8 mouse cellular contexts compared by ENCODE assay signal in genomic region chr5:72855685-72856124, GRCm38 (mm10). TPM values are rescaled to one million over a fixed set of nuclear protein-coding genes. Genes with fewer than 3 reads are reported as not detected.
DNase-seq lines count a peak whose midpoint lies in the region; TF ChIP-seq lines count a peak whose summit lies in the region.
"Had no signal": no experiment of that assay in that cellular context is flagged by ENCODE, and none has a peak within 500 bp of the region (broad histone marks: within the 10 kb centered on the region; RNA-seq: fewer than 3 reads in every experiment).

No protein-coding gene starts in this region.

- DNase-seq in adrenal gland, adult 8-10 months, result peak; percentile 76
- peak; percentile 87 to 95 for DNase-seq in cerebellum, postnatal 14 days
- DNase-seq in heart, adult 2 months, result peak; percentile 88 to 89
- peak; percentile 31 to 54 for DNase-seq in kidney, adult 8-10 months
- DNase-seq in left cerebral cortex, postnatal 36 days (ENCODE audit: low spot score in 2 of 2), result peak; percentile 78 to 81
- DNase-seq in spleen, postnatal 14 days (ENCODE audit: low spot score in 2 of 2), result no peak

- TF ChIP-seq CTCF in heart, adult 2 months (IDR thresholded peaks at IDR 0.05), result no peak
- TF ChIP-seq CTCF in olfactory bulb, adult 2 months (IDR thresholded peaks at IDR 0.05; ENCODE audit: insufficient read depth, low read depth, low read length), result no peak

- no peaks in the 10 kb centered on the region for H3K79me2 ChIP-seq in heart, adult 2 months (replicated peaks; ENCODE audit: control insufficient read depth, insufficient read depth, low read length)

- TF ChIP-seq POLR2A in heart, adult 2 months (IDR thresholded peaks at IDR 0.05; ENCODE audit: insufficient read depth, low read depth, low read length), result no peak
- TF ChIP-seq POLR2A in olfactory bulb, adult 2 months (IDR thresholded peaks at IDR 0.05; ENCODE audit: insufficient read depth, low read depth, low read length), result no peak

- intact Hi-C loops in heart, adult 2 months (cut with DNase I), result no loop called here
- intact Hi-C loops in left cerebral cortex, postnatal 36 days (cut with DNase I), result no loop called here

- H3K4me3 ChIP-seq in heart, adult 2 months, result no peak overlapping the region
- no peak overlapping the region for H3K4me3 ChIP-seq in olfactory bulb, adult 2 months (ENCODE audit: insufficient read depth, low read depth, low read length)
- H3K4me3 ChIP-seq: erythroblast, embryonic 14.5 days had no signal

- peaks cover 22% of the 10 kb centered on the region for H3K4me1 ChIP-seq in heart, adult 2 months (ENCODE audit: control insufficient read depth, insufficient read depth, low read length)
- peaks cover 19% of the 10 kb centered on the region for H3K4me1 ChIP-seq in olfactory bulb, adult 2 months (ENCODE audit: control insufficient read depth, insufficient read depth, low read length)

- H3K27me3 ChIP-seq in heart, adult 2 months (ENCODE audit: control insufficient read depth, insufficient read depth, low read length), result no peaks in the 10 kb centered on the region

- peak overlapping the region; percentile 32; the same call in 1 of the 2 replicates for H3K27ac ChIP-seq in heart, adult 2 months
- peak overlapping the region; percentile 57; the same call in 1 of the 2 replicates for H3K27ac ChIP-seq in olfactory bulb, adult 2 months (ENCODE audit: insufficient read depth, low read depth, low read length)

- 0% methylated on average over 3 of the region's 3 CpGs for WGBS in heart, adult 2 months
- 7% methylated on average over 3 of the region's 3 CpGs for WGBS in olfactory bulb, adult 2 months

- TF ChIP-seq EP300 in heart, adult 2 months (IDR thresholded peaks at IDR 0.05; ENCODE audit: insufficient read depth, low read depth, low read length), result peak; percentile 86

- H3K9ac ChIP-seq in heart, adult 2 months (ENCODE audit: low read depth, low read length), result no peak overlapping the region

- 0 out of 2 replicates have a peak, but pooled peaks cover 3% of the 10 kb centered on the region for H3K36me3 ChIP-seq in heart, adult 2 months (ENCODE audit: control insufficient read depth, insufficient read depth, low read length)

RNA-seq across cellular contexts. Expression of gene Tec, which starts 12.6 kb away (rescaled TPM):
- 1 to 10 TPM; 2.0 to 3.8 (median 3.2) TPM for total RNA-seq in adrenal gland, adult 8-10 months (2022)
- total RNA-seq in heart, adult 2 months (2021), result 10 to 100 TPM; 12.8 to 13.8 TPM
- polyA plus RNA-seq in heart, adult 2 months (2012; rRNA removed), result 5.7 and 9.3 TPM in 2 replicates
- 1 to 10 TPM; 4.2 to 4.8 TPM for total RNA-seq in left cerebral cortex, postnatal 36 days (2021)
- not detected in 2 replicates for polyA plus RNA-seq in olfactory bulb, adult 2 months (2012; ENCODE audit: insufficient read depth, insufficient read length, low replicate concordance, missing spikeins)
- polyA plus RNA-seq: erythroblast, embryonic 14.5 days had no signal

RNA-seq across cellular contexts. Expression of gene Slain2, which starts 58.4 kb away (rescaled TPM):
- 10 to 100 TPM; 48.1 to 67.9 (median 61.7) TPM for total RNA-seq in adrenal gland, adult 8-10 months (2022)
- total RNA-seq in heart, adult 2 months (2021), result 100 to 1,000 TPM; 149 to 186 TPM
- 53.7 and 84.5 TPM in 2 replicates for polyA plus RNA-seq in heart, adult 2 months (2012; rRNA removed)
- 10 to 100 TPM; 22.6 to 26.0 TPM for total RNA-seq in left cerebral cortex, postnatal 36 days (2021)
- 262 TPM in 1 of 2 replicates, not detected in the other for polyA plus RNA-seq in olfactory bulb, adult 2 months (2012; ENCODE audit: insufficient read depth, insufficient read length, low replicate concordance, missing spikeins)

Comparison
In these comparisons a context has a peak if more than half of its experiments do, and no peak if none do; other contexts are left out.
1. DNase-seq: peak in adrenal gland, adult 8-10 months (single experiment), cerebellum, postnatal 14 days (2 of 2), heart, adult 2 months (2 of 2), kidney, adult 8-10 months (2 of 2) and left cerebral cortex, postnatal 36 days (2 of 2); none in spleen, postnatal 14 days (0 of 2).